Mouse (Mus musculus) liver, embryonic 14.5 days (tissue): ENCODE data around the gene Gm17402. TPM values are rescaled to one million over a fixed set of nuclear protein-coding genes. Genes with fewer than 3 reads are reported as not detected.

ENCODE experiments used
- ATAC-seq: fragments of 200-750 bp; cut with Nextera tagmentation; 2 replicates; pipeline ENCODE4 v1.8.0; 2017; ENCODE audit warnings: moderate number of reproducible peaks, mild to moderate bottlenecking, moderate library complexity; ENCODE audit not compliant: insufficient read depth
- DNase-seq, 3 experiments: peaks; one replicate each; pipeline ENCODE4 v3.0.0-alpha.2; 2012 to 2013; ENCODE audit warnings: low read depth in 3 of 3, low spot score in 3 of 3
- H3K27ac ChIP-seq: fragments of 300-500 bp; sonication (generic); 2 replicates; pipeline ENCODE4 v1.5.1; 2014; ENCODE audit warnings: moderate library complexity, mild to moderate bottlenecking, control low read depth, inconsistent platforms
- H3K27me3 ChIP-seq: fragments of 300-500 bp; sonication (generic); 2 replicates; pipeline ENCODE4 v1.6.1; 2014; ENCODE audit warnings: mild to moderate bottlenecking, low read length, moderate library complexity; ENCODE audit not compliant: control insufficient read depth, insufficient read depth
- H3K36me3 ChIP-seq: fragments of 300-500 bp; sonication (generic); replicated peaks from 2 replicates; pipeline ENCODE4 v1.6.1; 2014; ENCODE audit warnings: low read depth; ENCODE audit not compliant: control insufficient read depth, insufficient read depth
- H3K4me1 ChIP-seq, 2 experiments: fragments of 200-500 bp in 1 of 2; fragments of 300-500 bp in 1 of 2; sonication (generic) in 1 of 2; replicated peaks; 2 replicates each; pipeline ENCODE4 v1.6.1; 2012 to 2014; ENCODE audit warnings: antibody characterized with exemption in 1 of 2, inconsistent platforms in 1 of 2, low read length in 1 of 2; ENCODE audit not compliant: control insufficient read depth in 2 of 2, insufficient read depth in 2 of 2
- H3K4me2 ChIP-seq: fragments of 300-500 bp; sonication (generic); 2 replicates; pipeline ENCODE4 v1.6.1; 2014; ENCODE audit warnings: low read depth, mild to moderate bottlenecking, control low read depth, moderate library complexity
- H3K4me3 ChIP-seq, 2 experiments: fragments of 200-500 bp in 1 of 2; fragments of 300-500 bp in 1 of 2; sonication (generic) in 1 of 2; 2 replicates each; pipeline ENCODE4 v1.5.1; 2012 to 2014; ENCODE audit warnings: low read depth in 2 of 2, low read length in 2 of 2, mild to moderate bottlenecking in 2 of 2, control low read depth in 1 of 2, inconsistent platforms in 1 of 2, moderate library complexity in 1 of 2; ENCODE audit not compliant: insufficient read depth in 1 of 2
- H3K9ac ChIP-seq: fragments of 300-500 bp; sonication (generic); replicated peaks from 2 replicates; pipeline ENCODE4 v1.6.1; 2014; ENCODE audit warnings: mild to moderate bottlenecking, control low read depth, moderate library complexity
- H3K9me3 ChIP-seq: fragments of 300-500 bp; sonication (generic); 2 replicates; pipeline ENCODE4 v1.6.1; 2016; ENCODE audit warnings: low read length, mixed read lengths; ENCODE audit not compliant: control insufficient read depth
- CTCF ChIP-seq: IDR thresholded peaks from 2 replicates; pipeline ENCODE4 v1.5.1; 2016; ENCODE audit warnings: antibody characterized with exemption, low read depth, control low read depth
- EP300 ChIP-seq: IDR thresholded peaks from 2 replicates; pipeline ENCODE4 v1.6.1; 2016; ENCODE audit warnings: antibody characterized with exemption, low read depth
- WGBS: fragments of 180-500 bp; shearing (Covaris S2); extraction: QIAGEN DNeasy Blood & Tissue Kit; methylation state at CpG from one replicate; pipeline ENCODE4 v1.1.7; 2014; ENCODE audit not compliant: insufficient replicate concordance; 5-methylcytosine and 5-hydroxymethylcytosine counted together
- polyA plus RNA-seq, 2 experiments: library from polyadenylated mRNA; depleted of rRNA in 1 of 2; stranded (reverse) in 1 of 2; unstranded in 1 of 2; fragments of >200 nt; fragmentation: Nextera tagmentation in 1 of 2; extraction: Ambion mirVana in 1 of 2; gene quantifications; 2 replicates each; pipeline versions ENCODE4 v1.2.1 to v1.2.3; 2012 to 2014

Gm17402 gene
- polyA plus RNA-seq, 2 experiments, result not detected

DNA sequence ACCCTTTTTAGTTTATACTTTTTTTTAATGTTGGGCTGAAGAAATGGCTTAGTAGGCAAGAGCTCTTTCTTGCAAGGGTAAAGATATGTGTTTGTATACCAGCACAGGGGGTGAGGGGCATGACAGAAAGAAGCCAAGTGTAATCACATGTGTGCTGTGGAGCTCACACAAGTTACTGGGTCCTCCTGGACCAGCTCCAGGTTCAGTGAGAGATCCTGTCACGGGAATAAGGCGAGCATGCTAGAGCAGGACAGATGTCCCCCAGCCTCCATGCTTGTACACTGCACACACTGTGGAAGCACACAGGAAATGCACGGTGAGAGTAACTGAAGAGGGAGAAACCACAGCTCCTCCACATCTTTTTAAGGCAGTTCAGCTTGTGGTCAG, 22.2 kb downstream of the Gm17402 start:
- Histone ChIP-seq H3K9ac (no peak overlapping the region), H3K27me3 (no peaks in the 10 kb centered on the region), H3K4me3 (no peak overlapping the region), H3K4me2 (no peak overlapping the region), H3K27ac (no peak overlapping the region), H3K9me3 (no peaks in the 10 kb centered on the region), H3K4me1 (no peaks in the 10 kb centered on the region), H3K36me3 (no peaks in the 10 kb centered on the region)
- DNase-seq (no peak), ATAC-seq (no peak)
- WGBS, result 58% methylated on average over 3 of the region's 3 CpGs
- TF ChIP-seq CTCF (no peak), EP300 (no peak)

DNA sequence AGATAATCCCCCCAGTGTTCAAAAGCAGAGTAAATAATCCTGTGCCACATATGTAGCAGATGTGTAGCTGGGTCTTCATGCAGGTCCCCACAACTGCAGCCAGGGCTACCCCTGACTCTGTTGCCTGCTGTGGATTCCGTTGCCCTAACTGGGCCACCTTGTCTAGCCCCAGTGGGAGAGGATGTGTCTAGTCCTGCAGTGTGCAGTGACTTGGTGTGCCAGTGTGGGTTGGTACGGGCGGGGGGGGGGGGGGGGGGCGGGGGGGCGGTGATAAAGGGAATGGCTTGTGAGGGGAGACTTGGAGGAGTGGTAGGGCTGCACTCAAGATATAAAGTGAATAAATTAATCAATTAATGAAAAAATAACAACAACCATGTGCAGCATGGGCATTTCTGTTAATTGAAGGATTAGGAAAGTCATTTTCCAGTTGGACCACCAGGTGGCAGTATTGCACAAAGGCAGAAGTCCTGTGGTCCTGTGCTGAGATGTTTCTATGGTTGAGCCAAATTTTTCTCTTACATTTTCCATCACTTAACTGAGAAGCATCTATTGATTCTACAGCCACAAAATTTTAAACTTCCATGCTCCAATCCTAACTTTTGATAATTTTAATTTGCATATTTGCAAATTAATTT, 22.7 kb downstream of the Gm17402 start:
- WGBS, result 17% methylated on average over 1 of the region's 5 CpGs
- DNase-seq, result peak; percentile 16 to 28 (median 26)

DNA sequence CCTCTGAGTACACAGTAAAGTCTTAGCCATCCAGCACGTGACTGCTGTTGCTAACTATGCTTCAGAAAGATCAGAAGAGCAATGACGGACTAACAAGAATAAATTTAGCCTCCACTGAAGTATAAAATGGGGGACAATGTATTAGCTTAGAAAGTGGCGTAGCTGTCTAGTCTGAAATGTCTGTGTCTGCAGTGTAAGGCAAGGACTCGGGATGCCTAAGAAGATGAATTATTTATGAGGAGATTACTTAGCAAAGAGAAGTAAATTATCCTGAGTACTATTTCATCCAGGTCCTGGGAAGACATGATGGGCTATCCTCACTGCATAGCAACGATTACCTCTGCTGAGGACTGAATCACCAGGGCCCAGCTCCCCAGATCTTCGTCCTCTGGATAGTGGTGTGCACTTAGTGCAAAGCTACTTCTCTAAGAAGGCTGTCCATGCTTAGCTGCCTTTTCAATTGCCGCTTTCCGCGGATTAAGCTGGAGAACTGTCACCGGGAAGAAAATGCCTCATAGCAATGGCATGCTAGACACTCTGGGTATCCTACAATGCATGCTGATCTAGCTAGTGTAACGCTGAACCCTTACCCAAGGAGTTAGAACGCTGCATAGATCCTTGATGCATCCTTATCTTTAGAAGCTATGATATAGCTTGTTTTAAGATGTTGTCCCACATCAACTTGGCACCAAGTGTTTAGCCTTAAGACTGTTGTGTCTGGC, 23.4 kb downstream of the Gm17402 start:
- no peak for TF ChIP-seq CTCF
- no peak for TF ChIP-seq EP300
- WGBS, result 70% methylated on average over 12 of the region's 12 CpGs
- ATAC-seq, result no peak

More for the DNA sequence above, 22.7 kb downstream of the Gm17402 start:
- Histone ChIP-seq H3K36me3 (no peaks in the 10 kb centered on the region), H3K4me2 (no peak overlapping the region), H3K4me3 (no peak overlapping the region), H3K9me3 (no peaks in the 10 kb centered on the region), H3K27ac (no peak overlapping the region), H3K27me3 (no peaks in the 10 kb centered on the region), H3K9ac (no peak overlapping the region), H3K4me1 (no peaks in the 10 kb centered on the region)
- TF ChIP-seq CTCF (peak; percentile 81), EP300 (no peak)
- ATAC-seq, result no peak

DNA sequence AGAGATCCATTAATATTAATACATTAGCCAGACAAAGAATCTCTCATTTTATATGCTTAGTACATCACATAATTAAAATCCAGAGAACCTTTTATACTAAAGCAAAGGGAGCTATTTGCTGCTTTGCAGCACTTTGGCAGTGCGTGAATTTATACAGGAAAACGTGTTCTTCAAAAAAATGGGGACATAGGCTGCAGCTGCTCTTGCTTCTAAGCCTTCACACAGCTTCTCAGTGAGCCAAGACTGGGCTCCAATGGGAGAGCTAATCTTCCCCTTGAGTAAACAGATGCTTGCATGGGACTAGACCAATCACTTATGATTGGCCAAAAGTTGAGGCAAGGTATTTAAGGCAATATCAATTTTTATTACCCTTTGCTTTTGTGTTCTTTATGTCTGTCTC, 28.3 kb downstream of the Gm17402 start:
- no peaks in the 10 kb centered on the region for H3K27me3 ChIP-seq
- H3K4me2 ChIP-seq, result no peak overlapping the region
- 54% methylated on average over 2 of the region's 2 CpGs for WGBS
- no peak for TF ChIP-seq EP300
- TF ChIP-seq CTCF, result no peak
- H3K9me3 ChIP-seq, result no peaks in the 10 kb centered on the region
- H3K36me3 ChIP-seq, result no peaks in the 10 kb centered on the region
- no peak for ATAC-seq
- no peak overlapping the region for H3K9ac ChIP-seq
- H3K4me1 ChIP-seq, result no peaks in the 10 kb centered on the region
- no peak overlapping the region for H3K27ac ChIP-seq
- H3K4me3 ChIP-seq, result no peak overlapping the region
- DNase-seq, result no peak

More for the DNA sequence above, 23.4 kb downstream of the Gm17402 start:
- Histone ChIP-seq H3K27me3 (no peaks in the 10 kb centered on the region), H3K4me2 (no peak overlapping the region), H3K27ac (no peak overlapping the region), H3K9ac (no peak overlapping the region), H3K4me1 (no peaks in the 10 kb centered on the region), H3K4me3 (no peak overlapping the region), H3K36me3 (no peaks in the 10 kb centered on the region), H3K9me3 (no peaks in the 10 kb centered on the region)
- DNase-seq, result no peak

DNA sequence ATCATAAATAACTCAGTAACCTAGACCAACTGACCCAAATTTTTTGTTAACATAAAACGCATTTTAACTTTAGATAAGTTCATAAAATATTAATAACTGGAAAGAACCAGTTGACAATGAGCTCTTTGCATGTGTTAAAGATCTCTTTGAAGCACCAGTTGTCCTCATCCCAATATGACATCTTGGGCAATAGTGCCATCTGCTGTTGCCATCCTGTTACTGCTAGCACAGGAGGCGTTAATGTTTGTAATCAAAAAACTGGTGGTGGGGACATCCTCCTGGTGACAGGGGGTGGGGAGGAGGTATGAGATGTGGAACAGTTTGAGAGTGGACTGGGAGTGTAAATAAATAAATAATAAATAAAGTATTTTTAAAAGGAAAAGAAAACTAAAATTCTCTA, 30.4 kb downstream of the Gm17402 start:
- WGBS, result 3% methylated on average over 2 of the region's 2 CpGs

More for the DNA sequence above, 30.4 kb downstream of the Gm17402 start:
- Histone ChIP-seq H3K27ac (no peak overlapping the region), H3K27me3 (no peaks in the 10 kb centered on the region), H3K4me2 (no peak overlapping the region), H3K4me1 (no peaks in the 10 kb centered on the region), H3K9ac (no peak overlapping the region), H3K9me3 (no peaks in the 10 kb centered on the region), H3K4me3 (no peak overlapping the region), H3K36me3 (no peaks in the 10 kb centered on the region)
- ATAC-seq (no peak), DNase-seq (peak in 2 of 3 experiments; percentile 10 to 20)
- TF ChIP-seq CTCF (peak; percentile 70), EP300 (no peak)
